Mouse (Mus musculus) bone marrow, adult 2 months (tissue): ENCODE results near the gene Acadvl. TPM values are rescaled to one million over a fixed set of nuclear protein-coding genes. Genes with fewer than 3 reads are reported as not detected.

Experiments used
- H3K27ac ChIP-seq: fragments of 200-500 bp; 2 replicates; pipeline ENCODE4 v1.5.1; 2012; ENCODE audit warnings: low read depth, mild to moderate bottlenecking, control low read depth, inconsistent platforms, low read length; ENCODE audit not compliant: control insufficient read depth, poor library complexity, insufficient read depth
- H3K4me1 ChIP-seq: fragments of 200-500 bp; 2 replicates; pipeline ENCODE4 v1.6.1; 2011; ENCODE audit warnings: low read length; ENCODE audit not compliant: control insufficient read depth, insufficient read depth
- H3K4me3 ChIP-seq: fragments of 200-500 bp; replicated peaks from 2 replicates; pipeline ENCODE3; 2011; ENCODE audit warnings: mild to moderate bottlenecking, low read depth, low read length, control low read depth; ENCODE audit not compliant: control insufficient read depth
- CTCF ChIP-seq: fragments of 200-500 bp; IDR thresholded peaks from 2 replicates; pipeline ENCODE4 v1.5.1; 2011; ENCODE audit warnings: low read length, control low read depth; ENCODE audit not compliant: control insufficient read depth, insufficient read depth
- POLR2A ChIP-seq: fragments of 200-500 bp; IDR thresholded peaks from 2 replicates; pipeline ENCODE4 v1.6.1; 2011; ENCODE audit warnings: low read depth, mild to moderate bottlenecking, control low read depth, low read length, borderline replicate concordance; ENCODE audit not compliant: control insufficient read depth
- WGBS: fragments of 180-500 bp; shearing (Covaris S2); methylation state at CpG from one replicate; pipeline ENCODE4 v1.1.7; 2018; 5-methylcytosine and 5-hydroxymethylcytosine counted together
- polyA plus RNA-seq: library from polyadenylated mRNA; stranded (reverse); fragments of >200 nt; gene quantifications from 2 replicates; pipeline ENCODE4 v1.2.4, GENCODE M21; 2011; ENCODE audit warnings: low replicate concordance; ENCODE audit not compliant: missing spikeins, insufficient read depth, insufficient read length

Gene Acadvl
- polyA plus RNA-seq, 1 experiment = 28.9 TPM

DNA sequence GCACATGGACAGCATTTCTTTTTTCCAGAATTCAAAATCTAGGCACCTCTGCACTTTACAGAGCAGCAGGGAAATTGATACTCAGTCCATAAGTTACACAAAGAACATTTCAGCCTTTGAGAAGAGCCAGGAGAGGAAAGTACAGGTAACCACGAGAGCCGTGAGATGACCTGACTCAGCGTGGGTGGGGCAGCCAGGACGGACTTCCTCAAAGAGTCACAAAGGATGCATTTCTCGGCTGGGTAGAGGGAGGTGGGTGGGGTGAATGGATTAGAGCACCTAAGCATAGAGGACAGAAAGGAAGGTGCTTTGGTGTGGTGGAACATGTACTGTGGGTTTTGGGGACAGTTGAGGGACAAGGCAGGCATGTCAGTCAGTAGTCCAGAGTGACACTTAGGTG is 53.4 kb downstream of the Acadvl start:
- TF ChIP-seq CTCF (no peak), POLR2A (no peak)
- H3K4me3 ChIP-seq = no peak overlapping the region
- WGBS = 3% methylated on average over 5 of the region's 5 CpGs
- H3K27ac ChIP-seq = no peak overlapping the region
- peaks cover 3% of the 10 kb centered on the region; the same call in 1 of the 2 replicates for H3K4me1 ChIP-seq

DNA sequence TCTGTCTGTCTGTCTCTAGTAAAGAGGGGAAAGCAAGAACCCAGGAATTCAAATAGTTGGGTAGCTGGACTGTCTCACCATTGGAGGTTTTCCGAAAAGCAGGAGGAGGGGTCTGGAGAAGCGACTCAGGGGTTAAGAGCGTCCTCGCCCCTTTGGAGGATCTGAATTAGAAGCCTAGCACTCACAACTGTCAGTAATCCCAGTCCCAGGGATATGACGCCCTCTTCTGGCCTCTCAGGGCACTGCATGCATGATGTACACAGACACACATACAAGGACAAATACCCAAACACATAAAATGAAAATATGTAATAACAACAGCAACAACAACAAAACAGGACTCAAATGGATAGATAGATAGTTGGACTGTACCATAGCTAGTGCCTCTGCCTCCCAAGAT is 54.6 kb downstream of the Acadvl start:
- no peak overlapping the region for H3K4me3 ChIP-seq
- 55% methylated on average over 5 of the region's 5 CpGs for WGBS
- TF ChIP-seq CTCF (peak; percentile 38; the same call in 1 of the 2 replicates), POLR2A (no peak)

More for the DNA sequence above, 54.6 kb downstream of the Acadvl start:
- Histone ChIP-seq H3K27ac (no peak overlapping the region), H3K4me1 (peaks cover 2% of the 10 kb centered on the region; the same call in 1 of the 2 replicates)

Other genes with a start within 250 kb of the Acadvl start
- gene Zbtb4, start 249.5 kb downstream of the Acadvl start, polyA plus RNA-seq = 8.4 and 13.8 TPM in 2 replicates
- gene Chrnb1, start 219.5 kb downstream of the Acadvl start, polyA plus RNA-seq = 1.8 and 3.5 TPM in 2 replicates
- 0.32 and 1.00 TPM in 2 replicates for gene Fgf11, start 213.6 kb downstream of the Acadvl start, polyA plus RNA-seq
- not detected in 2 replicates for gene Tmem102, start 209.8 kb downstream of the Acadvl start, polyA plus RNA-seq
- gene Gm39566, start 200.1 kb downstream of the Acadvl start, polyA plus RNA-seq = not detected in 2 replicates
- gene Spem2, start 196.9 kb downstream of the Acadvl start, polyA plus RNA-seq = not detected in 2 replicates
- gene Spem1, start 193.2 kb downstream of the Acadvl start, polyA plus RNA-seq = not detected in 2 replicates
- gene Nlgn2, start 177.6 kb downstream of the Acadvl start, polyA plus RNA-seq = 5.3 and 6.0 TPM in 2 replicates
- gene Tmem256, start 176.9 kb downstream of the Acadvl start, polyA plus RNA-seq = 180 and 202 TPM in 2 replicates
- gene Plscr3, start 169.0 kb downstream of the Acadvl start, polyA plus RNA-seq = 38.3 and 50.9 TPM in 2 replicates
- gene Tnk1, start 156.7 kb downstream of the Acadvl start, polyA plus RNA-seq = 2.9 and 5.4 TPM in 2 replicates
- not detected in 2 replicates for gene Tmem95, start 137.4 kb downstream of the Acadvl start, polyA plus RNA-seq
- 1.8 and 3.6 TPM in 2 replicates for gene Kctd11, start 134.0 kb downstream of the Acadvl start, polyA plus RNA-seq
- 63.5 and 179 TPM in 2 replicates for gene Acap1, start 119.9 kb downstream of the Acadvl start, polyA plus RNA-seq
- gene 2810408A11Rik, start 114.4 kb downstream of the Acadvl start, polyA plus RNA-seq = 2.7 and 5.6 TPM in 2 replicates
- 25.7 and 38.2 TPM in 2 replicates for gene Neurl4, start 114.3 kb downstream of the Acadvl start, polyA plus RNA-seq
- gene Gps2, start 101.5 kb downstream of the Acadvl start, polyA plus RNA-seq = 120 and 203 TPM in 2 replicates
- gene Eif5a, start 93.5 kb downstream of the Acadvl start, polyA plus RNA-seq = 378 and 387 TPM in 2 replicates
- gene Ybx2, start 79.6 kb downstream of the Acadvl start, polyA plus RNA-seq = 1.2 and 1.5 TPM in 2 replicates
- 24.5 and 32.2 TPM in 2 replicates for gene Slc2a4, start 67.2 kb downstream of the Acadvl start, polyA plus RNA-seq
- gene Cldn7, start 50.6 kb downstream of the Acadvl start, polyA plus RNA-seq = not detected in 2 replicates
- 42.5 and 60.6 TPM in 2 replicates for gene Ctdnep1, start 34.3 kb downstream of the Acadvl start, polyA plus RNA-seq
- 27.2 and 50.6 TPM in 2 replicates for gene Elp5, start 32.9 kb downstream of the Acadvl start, polyA plus RNA-seq
- 204 and 443 TPM in 2 replicates for gene Gabarap, start 24.3 kb downstream of the Acadvl start, polyA plus RNA-seq
- 26.8 and 72.4 TPM in 2 replicates for gene Phf23, start 19.6 kb downstream of the Acadvl start, polyA plus RNA-seq
- 4.4 and 12.8 TPM in 2 replicates for gene Dvl2, start 14.8 kb downstream of the Acadvl start, polyA plus RNA-seq
- gene Dlg4, start 1.5 kb upstream of the Acadvl start, polyA plus RNA-seq = 5.4 and 19.4 TPM in 2 replicates
- gene Asgr1, start 38.7 kb upstream of the Acadvl start, polyA plus RNA-seq = 1.4 and 3.5 TPM in 2 replicates
- gene Asgr2, start 77.2 kb upstream of the Acadvl start, polyA plus RNA-seq = 1.2 and 5.1 TPM in 2 replicates
- 2.3 and 3.8 TPM in 2 replicates for gene Mgl2, start 114.9 kb upstream of the Acadvl start, polyA plus RNA-seq
- gene Clec10a, start 140.8 kb upstream of the Acadvl start, polyA plus RNA-seq = 6.4 and 15.1 TPM in 2 replicates
- gene Slc16a11, start 197.3 kb upstream of the Acadvl start, polyA plus RNA-seq = 1.9 and 2.4 TPM in 2 replicates
- 0.60 and 1.7 TPM in 2 replicates for gene Slc16a13, start 205.7 kb upstream of the Acadvl start, polyA plus RNA-seq
- 1.4 and 2.2 TPM in 2 replicates for gene Bcl6b, start 214.4 kb upstream of the Acadvl start, polyA plus RNA-seq
- 67.2 and 107 TPM in 2 replicates for gene 0610010K14Rik, start 222.5 kb upstream of the Acadvl start, polyA plus RNA-seq
- gene Gm21988, start 224.4 kb upstream of the Acadvl start, polyA plus RNA-seq = 4.8 TPM in 1 of 2 replicates, not detected in the other
- gene Rnasek, start 224.4 kb upstream of the Acadvl start, polyA plus RNA-seq = 116 and 167 TPM in 2 replicates
- 46.3 and 82.5 TPM in 2 replicates for gene Alox12, start 239.9 kb upstream of the Acadvl start, polyA plus RNA-seq